Mouse (Mus musculus): ENCODE data around the gene Samd14.
"Not testable (repeated sequence)": the region's sequence is repeated elsewhere in the genome, so short reads cannot be mapped to it uniquely, and the experiment has no call there.

Gene Samd14

DNA sequence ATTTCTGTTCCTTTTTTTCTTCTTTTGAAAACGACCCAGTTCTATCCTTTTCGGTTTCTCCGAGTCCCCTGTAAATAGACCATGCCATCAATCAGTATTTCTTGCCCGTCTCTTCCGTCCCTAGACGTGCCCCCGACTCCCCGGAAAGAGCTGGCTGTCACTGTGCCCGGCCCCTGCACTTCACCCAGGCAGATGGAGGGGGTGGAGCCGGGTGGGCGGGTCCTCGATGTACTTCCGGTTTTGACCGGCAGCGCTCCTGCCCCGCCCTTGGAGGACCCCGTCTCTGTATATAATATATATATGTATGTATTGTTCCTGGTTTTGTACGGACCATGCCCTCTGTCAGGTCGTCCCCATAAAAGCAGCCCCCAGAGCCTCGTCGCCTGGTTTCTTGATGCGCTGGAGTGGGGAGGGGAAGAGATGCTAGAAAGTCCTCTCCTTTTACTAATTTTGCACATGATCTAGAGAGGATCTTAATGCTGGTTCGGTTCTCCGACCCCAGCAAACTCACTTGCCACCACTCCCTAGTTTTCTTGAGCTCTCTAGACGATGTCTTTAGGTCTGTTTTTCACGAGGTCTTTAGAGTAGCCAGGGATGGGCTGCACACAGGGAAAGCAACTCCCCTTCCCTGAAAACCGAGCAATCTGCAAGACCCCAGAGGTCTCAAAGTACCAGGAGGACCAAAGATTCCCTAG, 3.0 kb upstream of the Samd14 start:
- DNase-seq (ENCODE audit: low spot score): peak; percentile 78

DNA sequence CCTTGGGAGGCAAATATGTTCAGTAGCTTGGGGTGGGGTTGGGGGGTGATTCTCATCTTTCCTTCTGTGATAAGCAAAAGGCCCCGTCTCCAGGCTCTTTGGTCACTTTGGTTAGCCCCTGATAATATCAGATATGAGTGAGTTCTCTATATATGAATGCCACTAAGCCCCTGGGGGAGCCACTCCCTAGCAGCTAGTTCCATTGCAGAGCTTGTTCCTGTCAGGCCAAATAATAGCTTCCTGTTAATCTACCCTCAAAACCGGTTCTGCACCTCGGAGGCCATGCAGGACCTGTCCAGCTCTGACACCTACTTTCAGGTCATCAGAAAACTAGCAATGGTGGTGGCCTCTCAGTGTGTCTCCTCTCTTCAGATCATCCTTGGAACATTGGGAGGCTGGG, 2.3 kb upstream of the Samd14 start:
- no peak for DNase-seq (ENCODE audit: low spot score)

DNA sequence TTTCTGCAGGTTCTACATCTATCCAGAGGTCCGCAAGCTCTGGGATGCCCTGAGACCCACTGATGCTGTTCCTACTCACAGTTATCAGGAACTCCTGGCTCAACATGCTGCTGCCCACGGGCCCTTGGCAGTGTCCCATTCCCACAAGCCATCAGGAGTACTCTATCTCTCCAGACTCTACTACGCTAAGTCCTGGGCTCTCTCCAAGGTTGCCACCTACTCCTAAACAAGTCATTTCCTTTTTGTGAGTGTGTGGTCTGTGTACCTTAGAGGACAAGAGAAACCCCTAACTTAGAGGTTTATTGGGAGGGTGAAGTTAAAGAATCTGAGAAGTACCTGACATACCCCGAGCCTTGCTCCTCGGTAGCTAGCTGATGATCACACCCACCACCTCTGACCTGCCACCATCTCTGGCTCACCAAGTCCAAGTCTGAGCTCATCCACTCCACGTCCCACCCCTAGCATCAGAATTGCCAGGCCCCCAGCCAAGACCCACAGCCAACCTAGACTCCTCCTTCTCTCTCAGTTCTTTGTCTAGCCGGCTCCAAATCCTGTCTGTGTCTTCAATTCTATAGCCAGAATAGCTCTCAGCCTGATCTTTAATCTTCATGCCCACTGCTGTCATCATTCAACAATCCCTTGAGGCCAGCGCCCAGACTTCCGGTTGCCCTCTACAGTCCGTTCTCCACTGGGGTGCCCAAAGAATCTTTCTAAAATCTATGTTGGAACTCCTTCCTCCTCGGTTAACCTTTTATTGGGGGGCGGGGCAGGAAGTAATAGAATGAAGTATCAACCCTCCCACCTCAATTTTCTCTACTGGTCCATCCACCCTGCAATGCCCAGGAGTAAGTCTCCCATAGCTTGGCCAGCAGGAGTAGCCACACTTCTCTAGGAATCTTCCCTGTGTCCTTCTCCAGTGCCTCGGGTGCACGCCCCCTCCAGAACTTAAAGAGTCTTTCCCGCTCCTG, 734 bp upstream of the Samd14 start:
- DNase-seq (ENCODE audit: low spot score): no peak

DNA sequence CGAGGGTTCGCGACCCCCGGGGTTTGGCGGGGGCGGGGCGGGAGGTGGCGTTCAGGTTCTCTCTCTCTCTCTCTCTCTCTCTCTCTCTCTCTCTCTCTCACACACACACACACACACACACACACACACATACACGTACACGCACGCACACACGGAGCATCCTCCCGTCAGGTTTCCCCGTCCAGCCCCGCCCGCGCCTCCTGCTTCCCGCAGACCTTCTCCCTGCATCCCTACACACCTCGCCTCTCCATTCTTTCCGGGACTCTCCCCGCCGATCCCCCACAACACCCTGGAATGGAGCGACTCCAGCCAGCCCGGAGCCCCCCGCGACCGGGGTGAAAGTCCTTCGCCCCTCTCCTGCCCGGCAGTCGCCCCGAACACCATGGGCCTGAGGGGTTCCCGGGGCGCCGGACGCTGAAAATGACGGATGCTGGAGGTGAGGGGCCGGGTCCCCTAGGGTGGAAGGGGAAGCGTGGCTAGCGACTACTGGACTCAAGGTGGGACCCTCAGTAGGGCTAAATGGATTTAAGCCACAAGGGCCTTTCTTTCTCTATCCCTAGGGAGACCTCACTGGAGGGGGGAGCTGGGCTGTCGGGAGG, 561 bp downstream of the Samd14 start:
- no peak for DNase-seq (ENCODE audit: low spot score)

GRCm38 (mm10) chr11:95010841-95011403, 1.2 kb downstream of the Samd14 start:
- DNase-seq (ENCODE audit: low spot score): not testable (repeated sequence)

DNA sequence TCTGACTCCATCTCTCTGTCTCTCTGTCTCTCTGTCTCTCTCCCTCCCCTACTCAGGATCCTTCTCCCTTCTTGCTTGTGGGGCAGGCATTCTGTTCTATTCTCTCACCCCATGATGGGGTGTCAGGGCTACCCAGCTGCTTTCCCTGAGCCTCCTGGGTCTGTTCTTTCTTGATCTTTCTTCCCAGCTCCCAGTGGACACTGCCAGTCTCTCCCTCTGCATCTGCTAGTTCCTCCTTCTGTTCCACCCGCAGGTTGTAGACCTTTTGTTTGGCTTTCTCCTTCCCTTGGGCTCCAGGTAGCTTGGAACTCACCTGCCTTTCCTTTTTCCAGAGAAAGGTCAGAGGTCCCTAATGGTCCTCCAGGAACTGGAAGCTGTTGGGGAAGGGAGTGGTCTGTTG, 1.7 kb downstream of the Samd14 start:
- DNase-seq (ENCODE audit: low spot score): no peak

DNA sequence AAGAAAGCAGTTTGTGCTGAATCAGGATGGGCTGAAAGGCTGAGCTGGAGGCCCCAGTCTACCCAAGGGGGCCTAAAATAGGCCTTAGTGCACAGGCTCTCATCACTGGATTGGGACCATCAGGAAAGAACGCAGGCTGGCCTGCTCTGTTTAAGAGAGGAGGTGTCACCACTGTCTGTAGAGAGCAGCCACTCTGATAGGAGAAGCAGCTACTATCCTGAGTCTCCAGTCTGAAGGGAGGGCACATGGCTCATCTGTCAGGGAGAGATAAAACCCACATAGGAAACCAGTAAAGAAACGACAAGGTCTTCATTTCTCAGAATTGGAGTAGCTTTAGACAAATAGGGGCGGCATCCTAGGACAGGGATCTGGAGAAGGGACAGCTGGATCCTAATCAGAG, 2.4 kb downstream of the Samd14 start:
- peak; percentile 95 for DNase-seq (ENCODE audit: low spot score)

DNA sequence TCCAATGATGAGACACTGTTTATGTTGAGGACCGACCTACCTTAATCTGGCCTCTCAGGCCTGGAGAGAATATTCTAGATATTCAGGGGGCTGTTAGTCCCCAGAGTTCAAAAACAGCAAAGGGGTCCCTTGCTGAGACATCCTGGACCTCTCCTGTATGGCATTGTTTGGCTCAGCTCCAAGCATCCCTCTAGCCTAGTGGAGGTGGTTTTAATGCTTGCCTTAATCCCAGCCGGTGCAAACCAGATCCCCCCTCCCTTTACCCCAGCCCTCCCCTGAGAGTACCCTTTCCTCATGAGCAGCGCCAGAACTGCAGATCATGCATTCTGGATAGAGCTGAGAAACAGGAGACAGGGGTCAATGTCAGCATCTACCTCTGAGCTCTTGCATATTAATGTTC, 2.8 kb downstream of the Samd14 start:
- no peak for DNase-seq (ENCODE audit: low spot score)

- no peak for DNase-seq (ENCODE audit: low spot score)
Observed at GRCm38 (mm10) chr11:95015484-95015883, 5.8 kb downstream of the Samd14 start.

GRCm38 (mm10) chr11:95022237-95022992, 12.7 kb downstream of the Samd14 start:
- DNase-seq (ENCODE audit: low spot score): no peak

DNA sequence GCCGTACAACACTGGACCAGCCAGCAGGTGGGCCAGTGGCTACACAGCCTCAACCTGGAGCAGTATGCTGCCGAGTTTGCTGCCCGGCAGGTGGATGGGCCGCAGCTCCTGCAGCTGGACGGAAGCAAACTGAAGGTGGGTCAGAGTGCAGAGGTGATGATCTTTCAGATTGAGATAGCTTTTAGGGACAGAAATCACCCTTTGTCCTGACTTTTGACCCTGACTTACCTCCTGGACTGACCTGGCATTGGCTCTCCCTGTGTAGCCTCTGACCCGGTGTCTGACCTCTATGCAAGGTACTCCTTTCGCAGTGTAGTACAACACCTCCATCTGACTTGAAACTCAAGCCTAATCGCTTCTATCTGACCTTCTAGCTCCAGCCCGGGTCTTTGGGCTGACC, 13.8 kb downstream of the Samd14 start:
- DNase-seq (ENCODE audit: low spot score): no peak

- DNase-seq (ENCODE audit: low spot score): no peak
Observed at GRCm38 (mm10) chr11:95024439-95025184, 14.9 kb downstream of the Samd14 start.

- no peak for DNase-seq (ENCODE audit: low spot score)
Observed at GRCm38 (mm10) chr11:95025227-95026012, 15.7 kb downstream of the Samd14 start.

- no peak for DNase-seq (ENCODE audit: low spot score)
Observed at GRCm38 (mm10) chr11:95026090-95026542, 16.4 kb downstream of the Samd14 start.

DNA sequence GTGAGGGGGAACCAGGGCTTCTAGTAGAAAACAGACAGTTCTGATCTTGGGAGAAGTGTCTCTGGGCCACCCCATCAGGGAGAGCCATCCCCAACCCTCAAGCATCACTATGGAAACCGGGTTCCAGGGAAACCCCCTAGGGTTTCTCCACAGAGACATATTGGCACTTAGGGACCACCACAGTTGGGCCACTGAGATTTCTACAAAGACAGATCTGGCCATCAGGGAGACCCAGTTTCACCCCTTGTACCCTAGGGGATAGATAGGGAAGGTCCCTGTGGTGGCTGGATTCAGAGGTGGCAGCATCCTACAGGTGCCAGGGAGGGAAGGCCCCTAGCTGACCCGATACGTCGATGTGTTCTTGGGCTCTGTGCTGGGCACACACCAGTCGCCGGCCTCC, 17.2 kb downstream of the Samd14 start:
- DNase-seq (ENCODE audit: low spot score): no peak

DNA sequence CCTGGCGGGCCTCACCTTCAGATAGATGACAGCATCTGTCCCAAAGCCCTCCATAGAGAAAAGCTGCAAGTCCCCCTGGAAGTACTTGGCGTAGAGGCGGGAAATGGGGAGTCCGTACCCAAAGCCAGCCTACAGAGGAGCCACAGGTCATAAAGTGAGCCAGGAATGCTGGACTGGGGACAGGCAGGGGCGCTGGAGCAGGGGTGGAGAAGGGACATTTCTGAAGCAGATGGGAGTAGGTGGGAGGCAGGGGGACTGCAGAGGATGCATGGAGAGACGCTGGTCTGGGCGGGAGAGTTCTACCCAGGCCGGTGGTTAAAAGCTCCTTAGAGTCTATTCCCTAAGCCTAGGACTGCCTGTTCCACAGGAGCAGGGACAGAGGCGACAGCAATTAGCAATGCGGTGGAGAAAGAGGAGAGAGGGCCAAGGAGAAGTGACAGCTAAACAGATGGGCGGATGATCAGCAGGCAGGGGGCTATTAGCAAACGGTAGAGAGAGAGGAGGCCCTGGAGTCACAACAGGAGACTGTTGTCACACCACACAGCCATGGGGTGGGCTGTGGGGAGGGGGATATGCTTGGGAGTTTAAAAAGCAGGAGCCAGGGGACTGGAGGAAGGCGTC, 18.3 kb downstream of the Samd14 start:
- DNase-seq (ENCODE audit: low spot score): no peak

DNA sequence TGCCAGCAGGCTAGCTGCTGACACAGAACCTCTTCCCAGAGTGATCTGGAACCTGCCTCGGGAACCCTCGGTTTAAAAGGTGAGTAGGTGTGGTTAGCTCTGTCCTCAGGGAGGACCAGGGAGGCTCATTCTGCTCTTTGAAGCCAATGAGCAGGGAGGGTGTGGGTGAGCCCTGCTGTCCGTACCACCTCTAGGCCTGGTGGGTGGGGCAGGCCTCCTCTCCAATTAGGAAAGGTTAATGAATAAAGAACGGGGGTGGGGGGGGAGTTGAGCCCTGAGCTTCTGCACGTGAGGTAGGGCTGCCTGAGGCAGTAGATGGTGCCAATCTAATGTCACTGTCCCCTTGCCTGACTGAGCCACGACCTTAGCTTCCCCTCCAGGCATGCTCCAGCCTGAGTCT, 23.3 kb downstream of the Samd14 start:
- no peak for DNase-seq (ENCODE audit: low spot score)

- DNase-seq (ENCODE audit: low spot score): no peak
Observed at GRCm38 (mm10) chr11:95033617-95034016, 23.9 kb downstream of the Samd14 start.

DNA sequence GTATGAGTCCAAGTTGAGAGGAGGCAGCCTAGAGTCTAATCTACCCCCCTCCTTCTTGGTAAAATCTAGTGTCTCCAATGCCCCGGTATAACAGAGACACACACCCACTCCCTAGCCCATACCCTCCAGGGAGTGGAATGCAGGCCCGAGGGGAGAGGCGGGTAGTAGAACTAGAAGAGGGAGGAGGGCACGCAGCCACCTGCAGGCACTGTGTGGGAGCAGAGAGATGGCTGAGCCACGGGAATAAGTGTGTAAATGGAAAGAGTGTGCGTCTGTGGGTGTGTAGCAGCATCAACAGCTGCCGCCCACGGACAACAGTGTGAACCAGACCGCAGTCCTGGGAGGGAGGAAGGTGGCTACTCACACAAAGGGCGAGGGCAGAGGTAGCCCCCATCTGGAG, 25.2 kb downstream of the Samd14 start:
- DNase-seq (ENCODE audit: low spot score): no peak

GRCm38 (mm10) chr11:95036521-95036920, 26.8 kb downstream of the Samd14 start:
- DNase-seq (ENCODE audit: low spot score): no peak

All from c-Kit-positive CD71-positive TER-119-positive erythroid progenitor cells, embryonic 14.5 days (primary cell).